Mouse (Mus musculus) c-Kit-positive CD71-positive TER-119-positive erythroid progenitor cells, embryonic 14.5 days (primary cell): Measurements from ENCODE around the gene Prss46.

Experiments used
- DNase-seq: peaks from one replicate; pipeline ENCODE4 v3.0.0-alpha.2; 2013; ENCODE audit warnings: low spot score

Prss46 gene

GRCm38 (mm10) chr9:110858967-110859596, 14.8 kb downstream of the Prss46 start:
- peak; percentile 16 for DNase-seq

- DNase-seq, result peak; percentile 51
These were observed 26.7 kb downstream of the Prss46 start for GRCm38 (mm10) chr9:110871030-110871429.

- no peak for DNase-seq
These were observed 29.7 kb downstream of the Prss46 start for GRCm38 (mm10) chr9:110873681-110874659.

- no peak for DNase-seq
These were observed 30.4 kb downstream of the Prss46 start for GRCm38 (mm10) chr9:110874660-110875191.

GRCm38 (mm10) chr9:110875288-110875695, 31.0 kb downstream of the Prss46 start:
- no peak for DNase-seq

- no peak for DNase-seq
These were observed 33.0 kb downstream of the Prss46 start for GRCm38 (mm10) chr9:110877353-110877752.

- no peak for DNase-seq
These were observed 33.6 kb downstream of the Prss46 start for GRCm38 (mm10) chr9:110877888-110878287.

- no peak for DNase-seq
These were observed 35.0 kb downstream of the Prss46 start, which contains the start of gene Als2cl for GRCm38 (mm10) chr9:110879191-110879920. Gene Als2cl, plus strand, starts transcription at chr9:110879870.

- DNase-seq, result no peak
These were observed 35.8 kb downstream of the Prss46 start, which contains the start of gene Tmie for GRCm38 (mm10) chr9:110879998-110880561. Gene Tmie, minus strand, starts transcription at chr9:110880113.

- no peak for DNase-seq
These were observed 36.5 kb downstream of the Prss46 start for GRCm38 (mm10) chr9:110880772-110881171.

- DNase-seq, result no peak
These were observed 37.6 kb downstream of the Prss46 start for GRCm38 (mm10) chr9:110881953-110882352.

- DNase-seq, result no peak
These were observed 43.3 kb downstream of the Prss46 start for GRCm38 (mm10) chr9:110887388-110888303.

GRCm38 (mm10) chr9:110888935-110889334, 44.6 kb downstream of the Prss46 start:
- no peak for DNase-seq

GRCm38 (mm10) chr9:110890026-110890783, 45.9 kb downstream of the Prss46 start:
- no peak for DNase-seq

GRCm38 (mm10) chr9:110891077-110891828, 46.9 kb downstream of the Prss46 start:
- no peak for DNase-seq

GRCm38 (mm10) chr9:110892552-110892951, 48.2 kb downstream of the Prss46 start:
- DNase-seq, result no peak

- no peak for DNase-seq
These were observed 49.1 kb downstream of the Prss46 start for GRCm38 (mm10) chr9:110893429-110893828.

GRCm38 (mm10) chr9:110895507-110895906, 51.2 kb downstream of the Prss46 start:
- DNase-seq, result no peak

- DNase-seq, result no peak
These were observed 51.7 kb downstream of the Prss46 start for GRCm38 (mm10) chr9:110895994-110896393.
